Mouse (Mus musculus): ENCODE results near the gene Gm12355.

DNA sequence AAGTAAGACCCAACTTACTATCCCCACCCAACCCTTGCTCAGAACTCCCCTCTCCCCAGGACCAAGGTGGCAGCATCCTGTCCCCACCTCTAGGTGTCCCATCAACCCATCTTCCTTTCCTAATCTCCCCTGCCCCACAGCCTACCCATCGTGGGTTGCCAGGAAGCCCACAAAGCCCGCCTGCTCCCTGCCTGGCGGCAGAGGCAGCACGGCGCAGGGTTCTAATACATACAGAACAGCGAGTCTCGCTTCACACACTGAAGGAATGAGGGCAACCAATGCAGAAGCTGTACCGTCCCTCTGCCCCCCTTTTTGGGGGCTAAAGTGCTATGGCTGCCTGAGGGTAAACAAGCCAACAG, 43.5 kb downstream of the Gm12355 start:
- TF ChIP-seq POLR2A (IDR thresholded peaks at IDR 0.05; ENCODE audit: low read depth, low read length) (no peak), CTCF (IDR thresholded peaks at IDR 0.05; ENCODE audit: extremely low read depth, insufficient read depth, insufficient read length, insufficient replicate concordance) (no peak)

All from spleen, adult 2 months (tissue).